Mouse (Mus musculus): ENCODE data around the gene Ddx39b. TPM values are rescaled to one million over a fixed set of nuclear protein-coding genes. Genes with fewer than 3 reads are reported as not detected.
A peak's percentile ranks its signal among the peaks of the same experiment; 100 is the strongest.

Ddx39b gene
- polyA plus RNA-seq, 1 experiment: 268 TPM

GRCm38 (mm10) chr17:35235614-35236389 is 5.7 kb upstream of the Ddx39b start, which contains the start of gene Nfkbil1:
TSS of gene Nfkbil1 (minus strand) at chr17:35235792.
- peak within 1 kb of the TSS; percentile 94 for H3K4me3 ChIP-seq
- H3K79me2 ChIP-seq (ENCODE audit: control insufficient read depth, insufficient read depth): peaks cover 21% of the 10 kb centered on the region
- peaks cover 3% of the 10 kb centered on the region for H3K36me3 ChIP-seq (ENCODE audit: control insufficient read depth, insufficient read depth)
- H3K27me3 ChIP-seq (ENCODE audit: control insufficient read depth, insufficient read depth, insufficient read length): no peaks in the 10 kb centered on the region
- peak within 1 kb of the TSS; percentile 92 for H3K4me2 ChIP-seq (ENCODE audit: low read depth)
- TF ChIP-seq TCF3 (IDR thresholded peaks at IDR 0.05; ENCODE audit: insufficient read length, low read depth) (no peak), MYOD1 (IDR thresholded peaks at IDR 0.05; ENCODE audit: control insufficient read depth in 1 of 3, insufficient read length in 2 of 3, low read depth in 2 of 3) (peak in 1 of 3 experiments; percentile 12), CEBPB (IDR thresholded peaks at IDR 0.05; ENCODE audit: insufficient read depth, poor library complexity, severe bottlenecking) (0 out of 2 replicates have a peak, but pooled peaks have one; percentile 29), REST (IDR thresholded peaks at IDR 0.05; ENCODE audit: insufficient read depth, insufficient read length) (no peak), SRF (IDR thresholded peaks at IDR 0.05; ENCODE audit: control insufficient read depth, insufficient read length, low read depth) (no peak), MYOG (IDR thresholded peaks at IDR 0.05; ENCODE audit: control insufficient read depth in 1 of 3, insufficient read depth in 1 of 3, insufficient read length in 2 of 3, low read depth in 2 of 3) (no peak), TCF12 (IDR thresholded peaks at IDR 0.05; ENCODE audit: insufficient read depth, poor library complexity, severe bottlenecking) (no peak), E2F4 (IDR thresholded peaks at IDR 0.05; ENCODE audit: insufficient read depth) (no peak), USF1 (IDR thresholded peaks at IDR 0.05; ENCODE audit: low read depth) (no peak), MAX (IDR thresholded peaks at IDR 0.05; ENCODE audit: low read depth) (no peak), POLR2AphosphoS2 (IDR thresholded peaks at IDR 0.05; ENCODE audit: insufficient read length, low read depth) (peak; percentile 82), POLR2A (IDR thresholded peaks at IDR 0.05; ENCODE audit: insufficient read length, low read depth) (peak; percentile 72)
- peak within 1 kb of the TSS; percentile 80 for H3ac ChIP-seq (ENCODE audit: control insufficient read depth, insufficient read length)

- Histone ChIP-seq H3K79me2 (ENCODE audit: control insufficient read depth, insufficient read depth) (peaks cover 16% of the 10 kb centered on the region), H3K36me3 (ENCODE audit: control insufficient read depth, insufficient read depth) (peaks cover 3% of the 10 kb centered on the region), H3ac (ENCODE audit: control insufficient read depth, insufficient read length) (peak overlapping the region; percentile 80), H3K4me2 (ENCODE audit: low read depth) (peak overlapping the region; percentile 92), H3K4me3 (peak overlapping the region; percentile 94), H3K27me3 (ENCODE audit: control insufficient read depth, insufficient read depth, insufficient read length) (no peaks in the 10 kb centered on the region)
- peak; percentile 8 to 89 (median 78) for TF ChIP-seq MYOG (IDR thresholded peaks at IDR 0.05; ENCODE audit: control insufficient read depth in 1 of 3, insufficient read depth in 1 of 3, insufficient read length in 2 of 3, low read depth in 2 of 3)
- no peak for TF ChIP-seq E2F4 (IDR thresholded peaks at IDR 0.05; ENCODE audit: insufficient read depth)
- peak; percentile 22 to 95 (median 88) for TF ChIP-seq MYOD1 (IDR thresholded peaks at IDR 0.05; ENCODE audit: control insufficient read depth in 1 of 3, insufficient read length in 2 of 3, low read depth in 2 of 3)
- peak; percentile 54 for TF ChIP-seq POLR2AphosphoS2 (IDR thresholded peaks at IDR 0.05; ENCODE audit: insufficient read length, low read depth)
Measured at GRCm38 (mm10) chr17:35236390-35236746, 5.2 kb upstream of the Ddx39b start.

- Histone ChIP-seq H3K27me3 (ENCODE audit: control insufficient read depth, insufficient read depth, insufficient read length) (no peaks in the 10 kb centered on the region), H3K4me3 (no peak overlapping the region), H3ac (ENCODE audit: control insufficient read depth, insufficient read length) (no peak overlapping the region), H3K36me3 (ENCODE audit: control insufficient read depth, insufficient read depth) (peaks cover 3% of the 10 kb centered on the region), H3K79me2 (ENCODE audit: control insufficient read depth, insufficient read depth) (peaks cover 18% of the 10 kb centered on the region), H3K4me2 (ENCODE audit: low read depth) (no peak overlapping the region)
- TF ChIP-seq REST (IDR thresholded peaks at IDR 0.05; ENCODE audit: insufficient read depth, insufficient read length) (no peak), MYOG (IDR thresholded peaks at IDR 0.05; ENCODE audit: control insufficient read depth in 1 of 3, insufficient read depth in 1 of 3, insufficient read length in 2 of 3, low read depth in 2 of 3) (no peak), SRF (IDR thresholded peaks at IDR 0.05; ENCODE audit: control insufficient read depth, insufficient read length, low read depth) (no peak), POLR2A (IDR thresholded peaks at IDR 0.05; ENCODE audit: insufficient read length, low read depth) (no peak), POLR2AphosphoS2 (IDR thresholded peaks at IDR 0.05; ENCODE audit: insufficient read length, low read depth) (no peak), TCF12 (IDR thresholded peaks at IDR 0.05; ENCODE audit: insufficient read depth, poor library complexity, severe bottlenecking) (no peak), MAX (IDR thresholded peaks at IDR 0.05; ENCODE audit: low read depth) (no peak), USF1 (IDR thresholded peaks at IDR 0.05; ENCODE audit: low read depth) (no peak), E2F4 (IDR thresholded peaks at IDR 0.05; ENCODE audit: insufficient read depth) (no peak), TCF3 (IDR thresholded peaks at IDR 0.05; ENCODE audit: insufficient read length, low read depth) (no peak), MYOD1 (IDR thresholded peaks at IDR 0.05; ENCODE audit: control insufficient read depth in 1 of 3, insufficient read length in 2 of 3, low read depth in 2 of 3) (no peak)
Measured at GRCm38 (mm10) chr17:35236996-35237395, 4.5 kb upstream of the Ddx39b start.

GRCm38 (mm10) chr17:35237504-35237903 is 4.0 kb upstream of the Ddx39b start:
- Histone ChIP-seq H3K79me2 (ENCODE audit: control insufficient read depth, insufficient read depth) (peaks cover 23% of the 10 kb centered on the region), H3K27me3 (ENCODE audit: control insufficient read depth, insufficient read depth, insufficient read length) (no peaks in the 10 kb centered on the region), H3ac (ENCODE audit: control insufficient read depth, insufficient read length) (no peak overlapping the region), H3K4me3 (no peak overlapping the region), H3K36me3 (ENCODE audit: control insufficient read depth, insufficient read depth) (peaks cover 3% of the 10 kb centered on the region), H3K4me2 (ENCODE audit: low read depth) (no peak overlapping the region)
- TF ChIP-seq POLR2AphosphoS2 (IDR thresholded peaks at IDR 0.05; ENCODE audit: insufficient read length, low read depth): no peak
- no peak for TF ChIP-seq POLR2A (IDR thresholded peaks at IDR 0.05; ENCODE audit: insufficient read length, low read depth)
- no peak for TF ChIP-seq MAX (IDR thresholded peaks at IDR 0.05; ENCODE audit: low read depth)
- TF ChIP-seq TCF3 (IDR thresholded peaks at IDR 0.05; ENCODE audit: insufficient read length, low read depth): no peak
- TF ChIP-seq REST (IDR thresholded peaks at IDR 0.05; ENCODE audit: insufficient read depth, insufficient read length): no peak
- TF ChIP-seq USF1 (IDR thresholded peaks at IDR 0.05; ENCODE audit: low read depth): no peak
- no peak for TF ChIP-seq TCF12 (IDR thresholded peaks at IDR 0.05; ENCODE audit: insufficient read depth, poor library complexity, severe bottlenecking)
- TF ChIP-seq E2F4 (IDR thresholded peaks at IDR 0.05; ENCODE audit: insufficient read depth): no peak
- TF ChIP-seq MYOD1 (IDR thresholded peaks at IDR 0.05; ENCODE audit: control insufficient read depth in 1 of 3, insufficient read length in 2 of 3, low read depth in 2 of 3): no peak
- no peak for TF ChIP-seq MYOG (IDR thresholded peaks at IDR 0.05; ENCODE audit: control insufficient read depth in 1 of 3, insufficient read depth in 1 of 3, insufficient read length in 2 of 3, low read depth in 2 of 3)
- TF ChIP-seq CEBPB (IDR thresholded peaks at IDR 0.05; ENCODE audit: insufficient read depth, poor library complexity, severe bottlenecking): no peak
- no peak for TF ChIP-seq SRF (IDR thresholded peaks at IDR 0.05; ENCODE audit: control insufficient read depth, insufficient read length, low read depth)
